Mouse (Mus musculus): ENCODE results near the gene Dstyk.

Gene Dstyk

DNA sequence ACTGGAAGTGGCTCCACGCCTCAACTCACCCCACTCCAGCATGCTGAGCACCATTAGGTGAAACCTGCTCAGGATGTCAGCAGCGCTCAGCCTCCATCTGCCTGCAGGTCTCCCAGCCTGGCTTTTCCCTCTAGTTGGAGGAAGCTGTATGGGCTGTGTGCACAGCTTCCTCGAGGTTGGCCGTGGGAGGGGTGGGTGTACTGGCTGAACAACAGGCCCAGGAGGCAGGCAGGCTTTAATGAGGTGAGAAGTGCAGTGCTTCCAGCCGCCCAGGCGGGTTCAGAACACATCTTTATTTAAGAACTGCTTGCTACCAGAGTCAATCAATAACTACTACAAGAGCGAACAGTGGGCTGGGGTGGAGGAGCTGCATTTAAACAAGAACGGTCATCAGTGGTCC lies 94.2 kb downstream of the Dstyk start:
- CTCF ChIA-PET: no interaction called here

GRCm38 (mm10) chr1:132512106-132512505 lies 94.8 kb downstream of the Dstyk start:
- CTCF ChIA-PET: no interaction called here

DNA sequence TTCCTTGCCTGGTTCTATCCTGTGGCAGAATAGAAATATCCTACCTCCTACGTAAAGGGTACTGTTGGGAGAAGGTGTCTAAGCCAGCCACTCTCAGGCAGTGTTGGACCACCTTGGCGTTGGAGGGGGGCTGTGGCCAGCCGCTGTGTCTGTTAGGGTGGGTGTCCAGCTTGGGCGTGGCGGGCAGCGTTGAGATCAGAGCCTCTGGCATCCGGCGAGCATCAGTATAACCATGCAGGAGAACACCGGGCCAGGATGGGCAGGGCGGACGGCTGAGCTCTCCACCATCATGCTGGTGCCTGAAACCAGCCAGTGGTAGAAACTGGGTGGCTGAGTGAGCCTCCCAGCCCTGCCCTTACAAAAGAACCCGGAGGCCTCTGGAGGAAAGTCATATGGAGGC lies 98.0 kb downstream of the Dstyk start:
- CTCF ChIA-PET: no interaction called here

Data from spleen, embryonic (tissue).